ENCODE assay signal across 8 mouse cellular contexts in genomic region chr7:73954441-73954840, GRCm38 (mm10). TPM values are rescaled to one million over a fixed set of nuclear protein-coding genes. Genes with fewer than 3 reads are reported as not detected.
DNase-seq lines count a peak whose midpoint lies in the region; ATAC-seq lines count a peak whose summit lies in the region.

No protein-coding gene starts in this region.

- H3K4me1 ChIP-seq in embryonic facial prominence, embryonic 14.5 days (ENCODE audit: control insufficient read depth, insufficient read depth, low read length), result no peaks in the 10 kb centered on the region
- H3K4me1 ChIP-seq in embryonic facial prominence, embryonic 10.5 days, result peaks cover 5% of the 10 kb centered on the region; the same call in 1 of the 2 replicates
- no peaks in the 10 kb centered on the region for H3K4me1 ChIP-seq in midbrain, embryonic 13.5 days (replicated peaks)

- H3K9me3 ChIP-seq in embryonic facial prominence, embryonic 14.5 days (ENCODE audit: control insufficient read depth, low read length), result 0 out of 2 replicates have a peak, but pooled peaks cover 3% of the 10 kb centered on the region
- H3K9me3 ChIP-seq in embryonic facial prominence, embryonic 10.5 days, result no peaks in the 10 kb centered on the region
- H3K9me3 ChIP-seq in midbrain, embryonic 13.5 days, result peaks cover 3% of the 10 kb centered on the region; the same call in 1 of the 2 replicates

- no peak overlapping the region for H3K4me3 ChIP-seq in embryonic facial prominence, embryonic 14.5 days (ENCODE audit: low read depth, low read length)
- no peak overlapping the region for H3K4me3 ChIP-seq in embryonic facial prominence, embryonic 10.5 days
- H3K4me3 ChIP-seq in midbrain, embryonic 13.5 days (replicated peaks), result no peak overlapping the region

- H3K36me3 ChIP-seq in embryonic facial prominence, embryonic 14.5 days (ENCODE audit: control insufficient read depth, insufficient read depth, low read length), result peaks cover 19% of the 10 kb centered on the region
- H3K36me3 ChIP-seq in embryonic facial prominence, embryonic 10.5 days (replicated peaks), result peaks cover 91% of the 10 kb centered on the region
- H3K36me3 ChIP-seq in midbrain, embryonic 13.5 days, result peaks cover 99% of the 10 kb centered on the region

- no peak overlapping the region for H3K9ac ChIP-seq in embryonic facial prominence, embryonic 14.5 days (ENCODE audit: low read depth, low read length)
- H3K9ac ChIP-seq in midbrain, embryonic 13.5 days (replicated peaks), result no peak overlapping the region

- H3K27me3 ChIP-seq in embryonic facial prominence, embryonic 14.5 days (replicated peaks; ENCODE audit: control insufficient read depth, insufficient read depth, low read length), result no peaks in the 10 kb centered on the region
- no peaks in the 10 kb centered on the region for H3K27me3 ChIP-seq in embryonic facial prominence, embryonic 10.5 days (replicated peaks; ENCODE audit: low read depth, poor library complexity, severe bottlenecking)
- H3K27me3 ChIP-seq in midbrain, embryonic 13.5 days, result no peaks in the 10 kb centered on the region

- no peak overlapping the region for H3K4me2 ChIP-seq in embryonic facial prominence, embryonic 14.5 days (ENCODE audit: low read depth, low read length)
- H3K4me2 ChIP-seq in midbrain, embryonic 13.5 days (replicated peaks), result no peak overlapping the region

- ATAC-seq in embryonic facial prominence, embryonic 14.5 days (ENCODE audit: low read depth), result no peak
- no peak for ATAC-seq in megakaryocyte, adult 5-6 weeks (ENCODE audit: poor library complexity, severe bottlenecking)
- no peak; the same call in 1 of the 2 replicates for ATAC-seq in midbrain, embryonic 13.5 days

- H3K27ac ChIP-seq in embryonic facial prominence, embryonic 14.5 days (replicated peaks; ENCODE audit: low read depth, low read length), result no peak overlapping the region
- no peak overlapping the region for H3K27ac ChIP-seq in embryonic facial prominence, embryonic 10.5 days (replicated peaks)
- no peak overlapping the region for H3K27ac ChIP-seq in midbrain, embryonic 13.5 days

- peak; percentile 29 for DNase-seq in embryonic facial prominence, embryonic 14.5 days (ENCODE audit: low spot score)
- no peak for DNase-seq in embryonic facial prominence, embryonic 10.5 days (ENCODE audit: low spot score)
- peak; percentile 9 for DNase-seq in ovary, adult 18-20 months (ENCODE audit: low spot score)
- DNase-seq in ovary, postnatal 10 days (ENCODE audit: low spot score), result no peak
- DNase-seq in gastrocnemius, postnatal 4 days (ENCODE audit: low spot score in 2 of 2), result peak; percentile 31 to 62
- peak; percentile 21 for DNase-seq in ovary, postnatal 14 days (ENCODE audit: low spot score)

- WGBS in embryonic facial prominence, embryonic 14.5 days, result 40% methylated on average over 5 of the region's 5 CpGs
- 74% methylated on average over 5 of the region's 5 CpGs for WGBS in embryonic facial prominence, embryonic 10.5 days
- WGBS in midbrain, embryonic 13.5 days, result 74% methylated on average over 5 of the region's 5 CpGs

RNA-seq across cellular contexts. Expression of gene St8sia2, which starts 59.0 kb away (rescaled TPM):
- polyA plus RNA-seq in embryonic facial prominence, embryonic 14.5 days (2014; fragmentation: Nextera tagmentation; extraction: Ambion mirVana), result 17.7 and 20.1 TPM in 2 replicates
- 13.5 and 14.7 TPM in 2 replicates for polyA plus RNA-seq in embryonic facial prominence, embryonic 10.5 days (2016; fragmentation: Nextera tagmentation; extraction: Ambion mirVana)
- total RNA-seq in gastrocnemius, postnatal 4 days (2021), result 1 to 10 TPM; 6.5 to 7.7 TPM
- total RNA-seq in megakaryocyte, adult 5-6 weeks (2015), result 0.07 TPM in 1 of 2 replicates, not detected in the other
- not detected in 2 replicates for total RNA-seq in megakaryocyte, adult 5-6 weeks (2017)
- 81.0 and 85.6 TPM in 2 replicates for polyA plus RNA-seq in midbrain, embryonic 13.5 days (2015; fragmentation: Nextera tagmentation; extraction: Ambion mirVana)

Comparison
In these comparisons a context has a peak if more than half of its experiments do, and no peak if none do; other contexts are left out.
1. DNase-seq: peak in embryonic facial prominence, embryonic 14.5 days (single experiment), ovary, adult 18-20 months (single experiment), gastrocnemius, postnatal 4 days (2 of 2) and ovary, postnatal 14 days (single experiment); none in embryonic facial prominence, embryonic 10.5 days (single experiment) and ovary, postnatal 10 days (single experiment).